Mouse (Mus musculus) layer of hippocampus, adult 9-11 months (tissue): ENCODE data around the gene Vmn1r39.
"Not testable (repeated sequence)": the region's sequence is repeated elsewhere in the genome, so short reads cannot be mapped to it uniquely, and the experiment has no call there.

ENCODE experiments used
- DNase-seq: peaks from one replicate; pipeline ENCODE4 v3.0.0; 2022

The Vmn1r39 gene

GRCm38 (mm10) chr6:66810509-66810908 lies at the start of gene Vmn1r39:
Vmn1r39 (minus strand) TSS chr6:66810609.
- no peak for DNase-seq

GRCm38 (mm10) chr6:66859391-66859790 lies 49.0 kb upstream of the Vmn1r39 start:
- DNase-seq: no peak

- no peak for DNase-seq
These were observed 47.9 kb upstream of the Vmn1r39 start for GRCm38 (mm10) chr6:66858356-66858755.

GRCm38 (mm10) chr6:66856236-66856635 lies 45.8 kb upstream of the Vmn1r39 start:
- no peak for DNase-seq

- no peak for DNase-seq
These were observed 38.5 kb upstream of the Vmn1r39 start for GRCm38 (mm10) chr6:66848936-66849335.

- peak; percentile 17 for DNase-seq
These were observed 30.2 kb upstream of the Vmn1r39 start for GRCm38 (mm10) chr6:66840631-66841030.

- no peak for DNase-seq
These were observed 26.5 kb upstream of the Vmn1r39 start for GRCm38 (mm10) chr6:66836932-66837331.

- DNase-seq: no peak
These were observed 4.1 kb downstream of the Vmn1r39 start for GRCm38 (mm10) chr6:66806311-66806710.

GRCm38 (mm10) chr6:66805713-66806112 lies 4.7 kb downstream of the Vmn1r39 start:
- DNase-seq: no peak

GRCm38 (mm10) chr6:66782527-66782926 lies 27.9 kb downstream of the Vmn1r39 start, which contains the start of gene Vmn1r38:
Vmn1r38 (minus strand) TSS chr6:66782627.
- DNase-seq: not testable (repeated sequence)
